Comparison of ENCODE assay signal across 8 mouse cellular contexts in the genomic region with DNA sequence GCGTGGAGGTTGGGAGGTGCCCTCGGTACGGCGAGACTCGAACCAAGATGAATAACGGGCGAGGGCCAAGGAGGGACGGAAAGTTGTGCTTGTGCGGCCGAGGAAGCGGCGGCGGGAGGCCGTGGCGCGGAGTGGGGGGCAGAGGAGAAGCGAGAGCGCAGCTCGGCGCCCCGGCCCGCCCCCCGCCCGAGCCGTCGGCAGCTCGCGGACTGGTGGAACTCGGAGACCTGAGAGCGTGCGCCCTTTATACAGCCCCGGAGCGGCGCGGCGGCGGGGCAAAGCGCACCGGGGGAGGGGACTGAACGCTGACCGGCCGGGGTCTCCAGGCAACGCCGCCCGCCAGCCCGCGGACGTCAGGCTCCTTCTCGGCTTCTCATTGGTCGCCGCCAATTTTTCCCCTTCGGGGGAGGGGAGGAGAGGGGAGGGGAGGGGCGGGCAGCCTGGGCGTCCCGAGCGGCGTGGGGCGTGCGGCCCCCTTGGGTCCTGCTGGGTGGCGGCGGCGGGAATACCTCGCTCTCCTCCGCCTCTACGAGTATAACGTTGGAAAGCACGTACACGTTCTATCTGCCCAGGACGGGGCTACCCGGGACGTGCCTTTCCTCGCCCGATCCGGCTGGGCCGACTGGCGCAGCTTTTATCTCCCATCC. TPM values are rescaled to one million over a fixed set of nuclear protein-coding genes. Genes with fewer than 3 reads are reported as not detected.
A peak's percentile ranks its signal among the peaks of the same experiment; 100 is the strongest.
DNase-seq lines count a peak whose midpoint lies in the region; ATAC-seq and TF ChIP-seq lines count a peak whose summit lies in the region.

Gene Zfp36l2 (minus strand): TSS at position 221 of the 647 bp plus-strand sequence.

- H3K9me3 ChIP-seq in hindbrain, embryonic 13.5 days: no peaks in the 10 kb centered on the region

- TF ChIP-seq CTCF in Patski (IDR thresholded peaks at IDR 0.05): no peak

- H3K27me3 ChIP-seq in Patski: no peaks in the 10 kb centered on the region
- peaks cover 35% of the 10 kb centered on the region for H3K27me3 ChIP-seq in hindbrain, embryonic 13.5 days

- H3K4me1 ChIP-seq in hindbrain, embryonic 13.5 days (replicated peaks): peaks cover 40% of the 10 kb centered on the region

- under 1% methylated on average over 56 of the region's 76 CpGs for WGBS in hindbrain, embryonic 13.5 days

- in situ Hi-C loops in Patski (cut with MboI; ENCODE audit: low pct_unique_long_range_greater_than_20kb): no loop called here

- peak; percentile 50 for DNase-seq in Patski (ENCODE audit: low read depth, low spot score)
- peak; percentile 54 to 72 for DNase-seq in cerebellum, postnatal 25 days
- DNase-seq in frontal cortex, postnatal 25 days (ENCODE audit: low spot score in 2 of 2): peak; percentile 64 to 76
- DNase-seq in layer of hippocampus, postnatal 25 days (ENCODE audit: extremely low spot score in 1 of 2, low spot score in 1 of 2): peak; percentile 69 to 71
- peak; percentile 97 for DNase-seq in lung, postnatal 25 days (ENCODE audit: low spot score)
- DNase-seq in retina, adult 2 months (ENCODE audit: low read depth, low spot score): peak; percentile 79
- DNase-seq in thymus, postnatal 36 days: peak; percentile 96

- peak within 1 kb of the TSS; percentile 89 for H3K4me2 ChIP-seq in hindbrain, embryonic 13.5 days

- H3K36me3 ChIP-seq in hindbrain, embryonic 13.5 days: peaks cover 9% of the 10 kb centered on the region

- H3K27ac ChIP-seq in hindbrain, embryonic 13.5 days: peak within 1 kb of the TSS; percentile 85

- CTCF ChIA-PET in Patski (lab: Charles Lee): interaction anchor here (0.8 to 3.6 kb wide), 3 partner anchors 74 to 182 kb away, joined by 3 to 14 read pairs (median 3); no protein-coding TSS in a partner anchor

- peak within 1 kb of the TSS; percentile 82 for H3K9ac ChIP-seq in hindbrain, embryonic 13.5 days

- POLR2A ChIA-PET in Patski (lab: Charles Lee): interaction anchor here (1.0 to 2.1 kb wide), 5 partner anchors 42 to 285 kb away, joined by 3 to 20 read pairs (median 5); no protein-coding TSS in a partner anchor

- H3K4me3 ChIP-seq in hindbrain, embryonic 13.5 days: peak within 1 kb of the TSS; percentile 56

- ATAC-seq in Patski: peak; percentile 71
- ATAC-seq in hindbrain, embryonic 13.5 days (ENCODE audit: low FRiP score): peak; percentile 85

RNA-seq across cellular contexts. Expression of gene Zfp36l2, which starts in this region (rescaled TPM):
- polyA plus RNA-seq in Patski (2021): 68.0 TPM
- 5.1 and 5.2 TPM in 2 replicates for polyA plus RNA-seq in hindbrain, embryonic 13.5 days (2015; fragmentation: Nextera tagmentation; extraction: Ambion mirVana)
- 10 to 100 TPM; 26.6 to 28.7 TPM for total RNA-seq in layer of hippocampus, postnatal 25 days (2021)

Comparison
In these comparisons a context has a peak if more than half of its experiments do, and no peak if none do; other contexts are left out.
1. Peak in every context shown above with its lines: DNase-seq, ATAC-seq, H3K4me3 ChIP-seq and H3K27ac ChIP-seq.
2. RNA of gene Zfp36l2 (polyA plus RNA-seq): 68.0 TPM in Patski (single experiment); 5.1 to 5.2 TPM in hindbrain, embryonic 13.5 days; every median in the first group is over 10 times any median in the second.